ENCODE assay signal across 2 mouse cellular contexts in the genomic region with DNA sequence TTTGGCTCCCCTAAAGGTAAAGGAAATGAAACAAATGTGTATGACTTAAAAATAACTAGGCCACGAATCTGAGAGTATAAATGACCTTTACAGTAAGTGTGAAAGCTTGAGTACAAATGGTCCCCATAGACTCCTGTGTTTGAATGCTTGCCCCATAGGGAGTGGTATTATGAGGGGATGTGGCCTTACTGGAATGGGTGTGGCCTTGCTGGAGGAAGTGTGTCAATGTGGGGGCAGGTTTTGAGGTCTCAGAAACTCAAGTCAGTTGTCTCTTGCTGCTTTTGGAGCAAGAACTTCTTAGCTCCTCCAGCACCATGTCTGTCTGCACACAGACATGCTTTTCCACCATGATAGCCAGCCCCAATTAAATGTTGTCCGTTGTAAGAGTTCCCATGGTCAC.
TF ChIP-seq lines count a peak whose summit lies in the region.

No protein-coding gene starts in this region.

TF ChIP-seq in CH12.LX, 34 proteins besides CTCF, POLR2A, EP300 and RAD21:
- TF ChIP-seq NRF1 (IDR thresholded peaks at IDR 0.05; ENCODE audit: low read depth, low read length) (no peak), POLR2AphosphoS2 (IDR thresholded peaks at IDR 0.05; ENCODE audit: low read depth, low read length) (no peak), ZC3H11A (IDR thresholded peaks at IDR 0.05; ENCODE audit: low read depth, low read length) (no peak), ZKSCAN1 (IDR thresholded peaks at IDR 0.05; ENCODE audit: borderline replicate concordance, low read depth, low read length) (no peak), NELFE (IDR thresholded peaks at IDR 0.05; ENCODE audit: low read depth, low read length) (no peak), USF2 (conservative IDR thresholded peaks at IDR 0.05; ENCODE audit: low read depth, low read length) (no peak), ELF1 (IDR thresholded peaks at IDR 0.05; ENCODE audit: low read depth, low read length) (no peak), ZMIZ1 (IDR thresholded peaks at IDR 0.05; ENCODE audit: low read depth, low read length) (no peak), IRF4 (IDR thresholded peaks at IDR 0.05; ENCODE audit: low read depth, low read length) (no peak), JUND (conservative IDR thresholded peaks at IDR 0.05; ENCODE audit: low read depth, low read length) (no peak), SIN3A (IDR thresholded peaks at IDR 0.05; ENCODE audit: low read length) (no peak), E2F4 (IDR thresholded peaks at IDR 0.05; ENCODE audit: insufficient replicate concordance, low read depth, low read length) (no peak), PAX5 (IDR thresholded peaks at IDR 0.05; ENCODE audit: low read length) (no peak), USF1 (IDR thresholded peaks at IDR 0.05; ENCODE audit: low read depth, low read length) (no peak), TCF12 (IDR thresholded peaks at IDR 0.05; ENCODE audit: low read depth, low read length) (no peak), MYC (IDR thresholded peaks at IDR 0.05; ENCODE audit: low read depth, low read length) (no peak), GABPA (IDR thresholded peaks at IDR 0.05; ENCODE audit: insufficient replicate concordance, low read depth, low read length) (no peak)

TF ChIP-seq in MEL, 35 proteins besides CTCF, POLR2A, EP300 and RAD21:
- TF ChIP-seq ZMIZ1 (IDR thresholded peaks at IDR 0.05; ENCODE audit: low read depth, low read length): no peak
- no peak for TF ChIP-seq MYC (IDR thresholded peaks at IDR 0.05; ENCODE audit: low read depth, low read length)
- TF ChIP-seq ETS1 (IDR thresholded peaks at IDR 0.05; ENCODE audit: low read depth, low read length): no peak
- no peak for TF ChIP-seq MYB (IDR thresholded peaks at IDR 0.05; ENCODE audit: low read depth, low read length)
- no peak for TF ChIP-seq HCFC1 (IDR thresholded peaks at IDR 0.05; ENCODE audit: low read depth, low read length)
- TF ChIP-seq USF1 (IDR thresholded peaks at IDR 0.05; ENCODE audit: low read depth, low read length): no peak
- no peak for TF ChIP-seq ZKSCAN1 (IDR thresholded peaks at IDR 0.05; ENCODE audit: low read depth, low read length)
- no peak for TF ChIP-seq NELFE (IDR thresholded peaks at IDR 0.05; ENCODE audit: low read depth, low read length)
- no peak for TF ChIP-seq ZNF384 (IDR thresholded peaks at IDR 0.05; ENCODE audit: low read depth, low read length)
- no peak for TF ChIP-seq MAX (IDR thresholded peaks at IDR 0.05; ENCODE audit: low read length)
- no peak for TF ChIP-seq UBTF (IDR thresholded peaks at IDR 0.05; ENCODE audit: borderline replicate concordance, insufficient read depth, low read depth, low read length)
